Mouse (Mus musculus) erythroblast, embryonic 14.5 days (primary cell): ENCODE results near the gene Lats2. TPM values are rescaled to one million over a fixed set of nuclear protein-coding genes. Genes with fewer than 3 reads are reported as not detected.

Source experiments
- H3K27me3 ChIP-seq: 2 replicates; pipeline ENCODE4 v1.6.1; 2012; ENCODE audit warnings: inconsistent platforms; ENCODE audit not compliant: control insufficient read depth
- H3K36me3 ChIP-seq: 2 replicates; pipeline ENCODE4 v1.6.1; 2012; ENCODE audit warnings: mild to moderate bottlenecking, inconsistent platforms; ENCODE audit not compliant: control insufficient read depth
- H3K4me1 ChIP-seq: 2 replicates; pipeline ENCODE4 v1.6.1; 2012; ENCODE audit warnings: inconsistent platforms; ENCODE audit not compliant: control insufficient read depth
- H3K4me3 ChIP-seq: replicated peaks from 2 replicates; pipeline ENCODE3; 2012; ENCODE audit warnings: moderate library complexity, mild to moderate bottlenecking, inconsistent platforms
- H3K9me3 ChIP-seq: 2 replicates; pipeline ENCODE4 v1.6.1; 2012; ENCODE audit warnings: low read length, inconsistent platforms, mixed read lengths; ENCODE audit not compliant: control insufficient read depth
- GATA1 ChIP-seq: IDR thresholded peaks from 2 replicates; pipeline ENCODE4 v1.6.1; 2012; ENCODE audit warnings: low read length, inconsistent platforms, mixed read lengths
- TAL1 ChIP-seq: IDR thresholded peaks from 3 replicates; pipeline ENCODE4 v1.6.1; 2012; ENCODE audit warnings: low read length, inconsistent platforms, mixed read lengths
- polyA plus RNA-seq: library from polyadenylated mRNA; stranded (reverse); fragments of >175 nt; gene quantifications from 2 replicates; pipeline ENCODE4 v1.2.3, GENCODE M21; 2012

Gene Lats2
- 1.5 TPM in 2 replicates for polyA plus RNA-seq

DNA sequence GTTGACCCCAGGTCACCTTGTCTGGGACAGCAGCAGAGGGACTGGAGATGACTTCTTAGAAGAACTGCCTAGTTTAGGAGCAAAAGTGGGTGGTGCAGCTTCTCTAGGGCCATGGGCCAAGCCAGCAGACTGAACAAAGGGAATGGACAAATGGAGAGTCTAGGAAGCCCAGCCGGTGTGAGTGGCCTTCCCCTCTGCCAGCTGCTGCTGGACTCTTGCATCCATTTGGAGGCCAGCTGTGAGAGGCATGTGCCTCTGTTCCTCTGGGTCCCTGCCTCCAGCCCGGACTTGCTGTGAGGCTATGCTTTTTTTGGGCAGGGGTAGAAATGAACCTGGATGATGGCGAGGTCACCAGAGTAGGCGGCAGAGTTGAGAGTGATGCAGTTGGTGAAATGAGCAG, at the start of gene Lats2:
Lats2 (minus strand) TSS at position 152 of the 400 bp plus-strand sequence.
- no peak within 1 kb of the TSS for H3K4me3 ChIP-seq
- H3K9me3 ChIP-seq: peaks cover 7% of the 10 kb centered on the region
- TF ChIP-seq TAL1 (no peak), GATA1 (no peak)
- H3K36me3 ChIP-seq: peaks cover 6% of the 10 kb centered on the region
- peaks cover 63% of the 10 kb centered on the region for H3K4me1 ChIP-seq
- no peaks in the 10 kb centered on the region; the same call in 1 of the 2 replicates for H3K27me3 ChIP-seq

DNA sequence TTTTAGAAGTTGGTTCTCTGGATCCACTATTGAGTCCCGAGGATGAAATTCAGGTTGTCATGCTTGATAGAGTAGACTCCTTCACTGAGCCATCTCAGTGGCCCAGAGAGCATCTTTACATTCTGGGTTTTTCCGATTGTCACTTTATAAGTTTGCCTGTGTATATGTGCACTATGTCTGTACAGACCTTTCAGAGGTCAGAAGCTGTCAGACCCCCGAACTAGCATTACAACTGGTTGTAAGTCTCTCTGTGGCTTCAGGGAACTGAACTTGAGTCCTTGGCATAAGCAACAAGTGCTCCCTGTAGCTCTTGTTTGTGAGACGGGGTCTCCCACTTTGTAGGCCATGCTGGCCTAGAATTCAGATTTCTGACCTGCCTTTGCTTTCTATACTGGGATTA, 45.5 kb upstream of the Lats2 start:
- Histone ChIP-seq H3K4me1 (peaks cover 25% of the 10 kb centered on the region), H3K36me3 (peaks cover 87% of the 10 kb centered on the region), H3K4me3 (no peak overlapping the region), H3K27me3 (no peaks in the 10 kb centered on the region), H3K9me3 (no peaks in the 10 kb centered on the region)
- TF ChIP-seq TAL1 (no peak), GATA1 (no peak)

- Histone ChIP-seq H3K36me3 (peaks cover 34% of the 10 kb centered on the region), H3K4me1 (peaks cover 34% of the 10 kb centered on the region), H3K4me3 (peak within 1 kb of the TSS; percentile 95), H3K27me3 (0 out of 2 replicates have a peak, but pooled peaks cover 2% of the 10 kb centered on the region), H3K9me3 (no peaks in the 10 kb centered on the region)
- TF ChIP-seq GATA1 (no peak), TAL1 (no peak)
Measured at GRCm38 (mm10) chr14:57797991-57798931, 40.1 kb upstream of the Lats2 start, which contains the start of gene Sap18. Sap18 (plus strand) TSS chr14:57798180.

- Histone ChIP-seq H3K4me1 (peaks cover 34% of the 10 kb centered on the region), H3K4me3 (peak overlapping the region; percentile 95), H3K9me3 (no peaks in the 10 kb centered on the region), H3K36me3 (peaks cover 27% of the 10 kb centered on the region), H3K27me3 (0 out of 2 replicates have a peak, but pooled peaks cover 2% of the 10 kb centered on the region)
- TF ChIP-seq TAL1 (no peak), GATA1 (no peak)
Measured at GRCm38 (mm10) chr14:57797551-57797950, 39.4 kb upstream of the Lats2 start.

DNA sequence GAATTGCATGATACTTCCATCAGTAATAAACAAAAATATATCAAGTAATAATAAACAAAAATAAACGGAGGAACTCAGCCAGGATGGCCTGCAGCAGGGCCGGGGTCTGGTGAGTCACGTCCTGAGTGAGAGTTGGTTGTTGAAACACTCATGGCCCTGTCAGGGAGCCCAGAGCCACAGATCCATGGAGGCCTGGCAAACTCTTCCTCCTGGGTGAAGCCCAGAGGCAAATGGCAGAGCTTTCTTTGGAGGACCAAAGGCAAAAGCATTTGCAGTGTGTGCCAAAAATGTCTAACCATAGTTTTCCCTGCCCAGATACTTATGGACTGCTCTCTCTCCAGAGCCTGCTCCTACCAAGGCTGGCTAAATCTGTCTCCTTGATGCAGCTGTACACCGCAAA, 33.0 kb upstream of the Lats2 start:
- H3K27me3 ChIP-seq: 0 out of 2 replicates have a peak, but pooled peaks cover 2% of the 10 kb centered on the region
- no peaks in the 10 kb centered on the region for H3K9me3 ChIP-seq
- H3K4me1 ChIP-seq: no peaks in the 10 kb centered on the region
- H3K4me3 ChIP-seq: no peak overlapping the region
- TF ChIP-seq TAL1 (no peak), GATA1 (no peak)
- no peaks in the 10 kb centered on the region for H3K36me3 ChIP-seq

DNA sequence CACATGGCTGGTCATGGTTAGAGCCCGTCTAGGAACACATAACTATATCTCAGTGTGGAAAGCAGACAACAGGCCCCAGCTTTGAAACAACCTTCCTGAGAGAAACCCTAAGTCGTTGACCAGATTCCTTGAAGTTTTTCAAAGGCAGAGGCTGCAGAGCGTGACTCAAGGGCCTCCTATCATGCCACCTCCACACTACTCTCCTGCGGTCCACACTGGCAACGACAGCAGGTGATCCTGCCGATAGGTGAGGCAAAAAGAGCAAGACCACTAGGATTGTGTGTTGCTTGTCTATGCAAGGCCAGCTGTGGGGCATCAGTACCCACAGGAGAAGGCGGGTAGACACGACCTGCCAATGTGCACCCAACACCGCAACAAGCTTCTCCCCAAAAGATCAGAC, 31.6 kb upstream of the Lats2 start:
- Histone ChIP-seq H3K36me3 (no peaks in the 10 kb centered on the region), H3K9me3 (no peaks in the 10 kb centered on the region), H3K27me3 (peaks cover 3% of the 10 kb centered on the region; the same call in 1 of the 2 replicates), H3K4me1 (no peaks in the 10 kb centered on the region), H3K4me3 (no peak overlapping the region)
- TF ChIP-seq TAL1 (no peak), GATA1 (no peak)

DNA sequence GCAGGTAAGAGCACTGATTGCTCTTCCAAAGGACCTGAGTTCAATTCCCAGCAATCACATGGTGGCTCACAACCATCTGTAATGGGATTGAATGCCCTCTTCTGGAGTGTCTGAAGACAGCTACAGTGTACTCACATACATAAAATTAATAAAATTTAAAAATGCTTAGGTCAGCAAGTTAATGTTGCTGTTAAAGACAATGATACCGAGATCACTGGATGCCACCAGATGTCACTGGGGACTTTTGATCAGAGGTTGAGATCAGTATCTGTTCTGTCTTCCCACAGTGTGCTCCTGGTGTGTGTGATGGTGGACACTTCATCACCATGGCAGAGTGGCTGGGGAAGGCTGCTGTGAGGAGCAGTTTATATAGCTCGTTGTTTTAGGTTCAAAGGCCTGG, 31.1 kb upstream of the Lats2 start:
- Histone ChIP-seq H3K4me1 (no peaks in the 10 kb centered on the region), H3K9me3 (no peaks in the 10 kb centered on the region), H3K4me3 (no peak overlapping the region), H3K27me3 (peaks cover 5% of the 10 kb centered on the region; the same call in 1 of the 2 replicates), H3K36me3 (no peaks in the 10 kb centered on the region)
- TF ChIP-seq GATA1: no peak

- TF ChIP-seq GATA1 (no peak), TAL1 (no peak)
- Histone ChIP-seq H3K4me1 (no peaks in the 10 kb centered on the region), H3K9me3 (no peaks in the 10 kb centered on the region), H3K27me3 (peaks cover 3% of the 10 kb centered on the region; the same call in 1 of the 2 replicates), H3K4me3 (no peak overlapping the region), H3K36me3 (no peaks in the 10 kb centered on the region)
Measured at GRCm38 (mm10) chr14:57787406-57787805, 29.2 kb upstream of the Lats2 start.

DNA sequence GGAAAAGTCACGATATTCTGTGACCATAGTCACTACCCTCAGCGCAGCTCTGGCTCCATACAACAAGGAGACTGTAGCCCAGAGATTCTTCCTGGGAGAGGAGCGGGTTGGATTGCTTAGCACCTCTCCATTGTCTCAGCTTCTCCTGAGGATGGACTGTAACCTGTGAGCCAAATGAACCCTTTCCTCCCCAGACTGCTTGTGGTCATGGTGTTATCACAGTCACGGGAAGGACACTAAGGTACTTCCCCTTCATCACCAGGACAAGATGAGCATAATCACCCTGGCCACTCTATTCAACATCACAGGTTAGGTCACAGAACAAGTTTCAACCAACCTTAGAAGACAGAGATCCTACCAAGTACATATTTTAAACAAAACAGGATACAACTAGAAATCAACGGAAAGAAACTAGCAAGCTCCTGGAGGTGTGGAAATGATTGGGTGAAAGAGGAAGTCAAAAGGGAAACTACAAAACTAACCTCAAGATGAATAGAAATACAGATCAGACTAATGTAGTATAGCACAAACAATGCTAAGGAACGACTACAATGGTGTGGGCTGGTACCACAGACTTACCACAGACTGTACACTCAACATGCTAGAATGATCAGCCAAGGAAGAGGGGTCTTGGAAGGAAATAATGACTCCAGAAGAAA, 14.1 kb upstream of the Lats2 start:
- Histone ChIP-seq H3K4me1 (no peaks in the 10 kb centered on the region), H3K4me3 (no peak overlapping the region), H3K9me3 (no peaks in the 10 kb centered on the region), H3K27me3 (peaks cover 7% of the 10 kb centered on the region), H3K36me3 (no peaks in the 10 kb centered on the region)
- no peak for TF ChIP-seq GATA1
- no peak for TF ChIP-seq TAL1
